Mouse (Mus musculus) MEL (cell line): Measurements from ENCODE around the gene Grik5. TPM values are rescaled to one million over a fixed set of nuclear protein-coding genes. Genes with fewer than 3 reads are reported as not detected.

Experiments used
- DNase-seq: peaks from one replicate; pipeline ENCODE4 v3.0.0; 2011; ENCODE audit warnings: low read depth, low spot score
- H3K27ac ChIP-seq: 2 replicates; pipeline ENCODE4 v1.5.1; 2012; ENCODE audit warnings: low read depth, mild to moderate bottlenecking, control low read depth, low read length, moderate library complexity; ENCODE audit not compliant: control insufficient read depth
- H3K27me3 ChIP-seq, 2 experiments: fragments of 150-350 bp in 1 of 2; sonication (generic) in 1 of 2; 2 replicates each; pipeline ENCODE4 v1.6.1; 2012; ENCODE audit warnings: low read length in 2 of 2, mild to moderate bottlenecking in 2 of 2, improper control_type of control experiment in 1 of 2, moderate library complexity in 1 of 2; ENCODE audit not compliant: insufficient read depth in 2 of 2, control insufficient read depth in 1 of 2
- H3K36me3 ChIP-seq, 2 experiments: 2 replicates each; pipeline ENCODE4 v1.6.1; 2012 to 2014; ENCODE audit warnings: low read length in 2 of 2, improper control_type of control experiment in 1 of 2, inconsistent platforms in 1 of 2, mild to moderate bottlenecking in 1 of 2; ENCODE audit not compliant: insufficient read depth in 2 of 2, control insufficient read depth in 1 of 2
- H3K4me1 ChIP-seq, 2 experiments: fragments of 150-350 bp in 1 of 2; sonication (generic) in 1 of 2; 2 replicates each; pipeline ENCODE4 v1.6.1; 2012; ENCODE audit warnings: low read length in 2 of 2, improper control_type of control experiment in 1 of 2, mild to moderate bottlenecking in 1 of 2; ENCODE audit not compliant: insufficient read depth in 2 of 2, control insufficient read depth in 1 of 2
- H3K4me3 ChIP-seq, 2 experiments: fragments of 150-350 bp in 1 of 2; sonication (generic) in 1 of 2; 2 replicates each; pipeline ENCODE4 v1.5.1; 2012; ENCODE audit warnings: low read depth in 2 of 2, low read length in 2 of 2, mild to moderate bottlenecking in 2 of 2, moderate library complexity in 2 of 2, control low read depth in 1 of 2, improper control_type of control experiment in 1 of 2; ENCODE audit not compliant: control insufficient read depth in 1 of 2, insufficient read depth in 1 of 2
- H3K79me2 ChIP-seq: 2 replicates; pipeline ENCODE4 v1.6.1; 2012; ENCODE audit warnings: mild to moderate bottlenecking, low read length, moderate library complexity; ENCODE audit not compliant: control insufficient read depth, poor library complexity, insufficient read depth
- H3K9ac ChIP-seq: 2 replicates; pipeline ENCODE4 v1.6.1; 2012; ENCODE audit warnings: low read depth, mild to moderate bottlenecking, control low read depth, low read length, moderate library complexity; ENCODE audit not compliant: control insufficient read depth, poor library complexity, severe bottlenecking
- H3K9me3 ChIP-seq: fragments of 150-350 bp; sonication (generic); replicated peaks from 2 replicates; pipeline ENCODE4 v1.6.1; 2012; ENCODE audit warnings: mild to moderate bottlenecking, low read length, improper control_type of control experiment, moderate library complexity; ENCODE audit not compliant: insufficient read depth
- BHLHE40 ChIP-seq: IDR thresholded peaks from 2 replicates; pipeline ENCODE4 v1.6.1; 2012; ENCODE audit warnings: low read depth, mild to moderate bottlenecking, inconsistent platforms, low read length, improper control_type of control experiment, borderline replicate concordance
- CHD1 ChIP-seq: IDR thresholded peaks from 2 replicates; pipeline ENCODE4 v1.6.1; 2012; ENCODE audit warnings: low read depth, mild to moderate bottlenecking, inconsistent platforms, low read length, improper control_type of control experiment
- CHD2 ChIP-seq: IDR thresholded peaks from 2 replicates; pipeline ENCODE4 v1.6.1; 2011; ENCODE audit warnings: low read length, improper control_type of control experiment
- CTCF ChIP-seq, 3 experiments: IDR thresholded peaks in 2 of 3; conservative IDR thresholded peaks in 1 of 3; 2 replicates each; pipeline ENCODE4 v1.5.1; 2011 to 2012; ENCODE audit warnings: low read length in 3 of 3, low read depth in 2 of 3, mild to moderate bottlenecking in 2 of 3, improper control_type of control experiment in 1 of 3, inconsistent platforms in 1 of 3, mixed read lengths in 1 of 3, moderate library complexity in 1 of 3; ENCODE audit not compliant: control insufficient read depth in 1 of 3, insufficient read depth in 1 of 3, poor library complexity in 1 of 3, severe bottlenecking in 1 of 3
- E2F4 ChIP-seq: IDR thresholded peaks from 2 replicates; pipeline ENCODE4 v1.6.1; 2011; ENCODE audit warnings: low read depth, low read length, improper control_type of control experiment, borderline replicate concordance
- ELF1 ChIP-seq: IDR thresholded peaks from 2 replicates; pipeline ENCODE4 v1.6.1; 2014; ENCODE audit warnings: low read depth, mild to moderate bottlenecking, inconsistent platforms, low read length, improper control_type of control experiment, moderate library complexity
- EP300 ChIP-seq, 2 experiments: IDR thresholded peaks; 2 replicates each; pipeline ENCODE4 v1.6.1; 2011; ENCODE audit warnings: improper control_type of control experiment in 2 of 2, low read length in 2 of 2, low read depth in 1 of 2, mild to moderate bottlenecking in 1 of 2
- ETS1 ChIP-seq: IDR thresholded peaks from 2 replicates; pipeline ENCODE4 v1.6.1; 2012; ENCODE audit warnings: low read depth, mild to moderate bottlenecking, inconsistent platforms, low read length, improper control_type of control experiment, moderate library complexity
- GABPA ChIP-seq: IDR thresholded peaks from 2 replicates; pipeline ENCODE4 v1.6.1; 2012; ENCODE audit warnings: low read depth, mild to moderate bottlenecking, inconsistent platforms, low read length, improper control_type of control experiment, moderate library complexity
- GATA1 ChIP-seq: IDR thresholded peaks from 2 replicates; pipeline ENCODE4 v1.6.1; 2011; ENCODE audit warnings: low read depth, low read length, improper control_type of control experiment
- HCFC1 ChIP-seq: IDR thresholded peaks from 2 replicates; pipeline ENCODE4 v1.6.1; 2012; ENCODE audit warnings: low read depth, mild to moderate bottlenecking, inconsistent platforms, low read length, improper control_type of control experiment, moderate library complexity
- JUND ChIP-seq: IDR thresholded peaks from 2 replicates; pipeline ENCODE4 v1.6.1; 2011; ENCODE audit warnings: low read depth, mild to moderate bottlenecking, improper control_type of control experiment, low read length
- KAT2A ChIP-seq: conservative IDR thresholded peaks from 2 replicates; pipeline ENCODE4 v1.6.1; 2012; ENCODE audit warnings: low read depth, low read length, improper control_type of control experiment, inconsistent platforms
- MAFK ChIP-seq: IDR thresholded peaks from 2 replicates; pipeline ENCODE4 v1.6.1; 2011; ENCODE audit warnings: low read depth, mild to moderate bottlenecking, low read length, improper control_type of control experiment, borderline replicate concordance
- MAX ChIP-seq: IDR thresholded peaks from 2 replicates; pipeline ENCODE4 v1.6.1; 2011; ENCODE audit warnings: low read length, improper control_type of control experiment
- MAZ ChIP-seq: IDR thresholded peaks from 2 replicates; pipeline ENCODE4 v1.6.1; 2012; ENCODE audit warnings: low read depth, mild to moderate bottlenecking, inconsistent platforms, low read length, improper control_type of control experiment
- MEF2A ChIP-seq: IDR thresholded peaks from 2 replicates; pipeline ENCODE4 v1.6.1; 2014; ENCODE audit warnings: low read depth, mild to moderate bottlenecking, inconsistent platforms, low read length, improper control_type of control experiment; ENCODE audit not compliant: poor library complexity, insufficient replicate concordance, severe bottlenecking; ENCODE audit errors: extremely low read depth
- MXI1 ChIP-seq: IDR thresholded peaks from 2 replicates; pipeline ENCODE4 v1.6.1; 2011; ENCODE audit warnings: mild to moderate bottlenecking, low read depth, low read length, improper control_type of control experiment
- MYB ChIP-seq: IDR thresholded peaks from 2 replicates; pipeline ENCODE4 v1.6.1; 2011; ENCODE audit warnings: mild to moderate bottlenecking, low read depth, low read length, improper control_type of control experiment
- MYC ChIP-seq: IDR thresholded peaks from 2 replicates; pipeline ENCODE4 v1.6.1; 2011; ENCODE audit warnings: low read depth, mild to moderate bottlenecking, low read length, improper control_type of control experiment, moderate library complexity
- NELFE ChIP-seq: IDR thresholded peaks from 2 replicates; pipeline ENCODE4 v1.6.1; 2011; ENCODE audit warnings: low read depth, low read length, improper control_type of control experiment
- NRF1 ChIP-seq: IDR thresholded peaks from 2 replicates; pipeline ENCODE4 v1.6.1; 2014; ENCODE audit warnings: low read depth, mild to moderate bottlenecking, inconsistent platforms, low read length, improper control_type of control experiment, moderate library complexity; ENCODE audit not compliant: poor library complexity, insufficient read depth, severe bottlenecking
- POLR2A ChIP-seq, 2 experiments: IDR thresholded peaks; 2 replicates each; pipeline ENCODE4 v1.6.1; 2011 to 2012; ENCODE audit warnings: low read length in 2 of 2, mild to moderate bottlenecking in 2 of 2, control low read depth in 1 of 2, improper control_type of control experiment in 1 of 2, low read depth in 1 of 2, moderate library complexity in 1 of 2; ENCODE audit not compliant: control insufficient read depth in 1 of 2, insufficient read depth in 1 of 2, poor library complexity in 1 of 2
- POLR2AphosphoS2 ChIP-seq: IDR thresholded peaks from 2 replicates; pipeline ENCODE4 v1.6.1; 2011; ENCODE audit warnings: low read length, improper control_type of control experiment
- POLR2AphosphoS5 ChIP-seq: IDR thresholded peaks from 2 replicates; pipeline ENCODE4 v1.6.1; 2012; ENCODE audit warnings: low read depth, borderline replicate concordance, mild to moderate bottlenecking, inconsistent platforms, low read length, moderate library complexity, mixed read lengths
- SIN3A ChIP-seq: IDR thresholded peaks from 2 replicates; pipeline ENCODE4 v1.6.1; 2012; ENCODE audit warnings: low read length, improper control_type of control experiment, inconsistent platforms
- SMC3 ChIP-seq: IDR thresholded peaks from 2 replicates; pipeline ENCODE4 v1.6.1; 2011; ENCODE audit warnings: low read depth, low read length, improper control_type of control experiment
- TAL1 ChIP-seq: IDR thresholded peaks from 2 replicates; pipeline ENCODE4 v1.6.1; 2012; ENCODE audit warnings: mild to moderate bottlenecking, inconsistent platforms, low read length, moderate library complexity, mixed read lengths
- TBP ChIP-seq: IDR thresholded peaks from 2 replicates; pipeline ENCODE4 v1.8.0; 2011; ENCODE audit warnings: low read depth, low read length, improper control_type of control experiment
- TCF12 ChIP-seq: IDR thresholded peaks from 2 replicates; pipeline ENCODE4 v1.6.1; 2014; ENCODE audit warnings: low read depth, mild to moderate bottlenecking, inconsistent platforms, low read length, improper control_type of control experiment, moderate library complexity
- UBTF ChIP-seq: IDR thresholded peaks from 2 replicates; pipeline ENCODE4 v1.6.1; 2012; ENCODE audit warnings: low read depth, mild to moderate bottlenecking, inconsistent platforms, low read length, improper control_type of control experiment, moderate library complexity, borderline replicate concordance; ENCODE audit not compliant: insufficient read depth
- USF2 ChIP-seq, 2 experiments: IDR thresholded peaks; 2 replicates each; pipeline ENCODE4 v1.6.1; 2011 to 2012; ENCODE audit warnings: improper control_type of control experiment in 2 of 2, low read length in 2 of 2, borderline replicate concordance in 1 of 2, inconsistent platforms in 1 of 2, low read depth in 1 of 2, mild to moderate bottlenecking in 1 of 2; ENCODE audit not compliant: insufficient read depth in 1 of 2
- ZKSCAN1 ChIP-seq: IDR thresholded peaks from 2 replicates; pipeline ENCODE4 v1.6.1; 2012; ENCODE audit warnings: low read depth, mild to moderate bottlenecking, inconsistent platforms, low read length, improper control_type of control experiment, moderate library complexity
- ZMIZ1 ChIP-seq: IDR thresholded peaks from 2 replicates; pipeline ENCODE4 v1.6.1; 2012; ENCODE audit warnings: low read depth, mild to moderate bottlenecking, inconsistent platforms, low read length, improper control_type of control experiment, moderate library complexity
- ZNF384 ChIP-seq: IDR thresholded peaks from 2 replicates; pipeline ENCODE4 v1.6.1; 2012; ENCODE audit warnings: low read depth, mild to moderate bottlenecking, inconsistent platforms, low read length, improper control_type of control experiment
- polyA plus RNA-seq, 2 experiments: library from polyadenylated mRNA; stranded (reverse) in 1 of 2; unstranded in 1 of 2; fragments of >175 nt in 1 of 2; fragments of >200 nt in 1 of 2; gene quantifications; 2 replicates each; pipeline versions ENCODE4 v1.2.1 to v1.2.4; 2012; ENCODE audit warnings: low replicate concordance in 2 of 2, low read depth in 1 of 2; ENCODE audit not compliant: insufficient read length in 2 of 2, insufficient read depth in 1 of 2, missing spikeins in 1 of 2
- total RNA-seq: library from RNA; depleted of rRNA; stranded (reverse); fragments of 300-350 nt; gene quantifications from 2 replicates; pipeline ENCODE4 v1.2.3, GENCODE M21; 2012

Grik5 gene
- total and polyA plus RNA-seq, 3 experiments = 3.5 to 22.0 TPM; not detected in 1

DNA sequence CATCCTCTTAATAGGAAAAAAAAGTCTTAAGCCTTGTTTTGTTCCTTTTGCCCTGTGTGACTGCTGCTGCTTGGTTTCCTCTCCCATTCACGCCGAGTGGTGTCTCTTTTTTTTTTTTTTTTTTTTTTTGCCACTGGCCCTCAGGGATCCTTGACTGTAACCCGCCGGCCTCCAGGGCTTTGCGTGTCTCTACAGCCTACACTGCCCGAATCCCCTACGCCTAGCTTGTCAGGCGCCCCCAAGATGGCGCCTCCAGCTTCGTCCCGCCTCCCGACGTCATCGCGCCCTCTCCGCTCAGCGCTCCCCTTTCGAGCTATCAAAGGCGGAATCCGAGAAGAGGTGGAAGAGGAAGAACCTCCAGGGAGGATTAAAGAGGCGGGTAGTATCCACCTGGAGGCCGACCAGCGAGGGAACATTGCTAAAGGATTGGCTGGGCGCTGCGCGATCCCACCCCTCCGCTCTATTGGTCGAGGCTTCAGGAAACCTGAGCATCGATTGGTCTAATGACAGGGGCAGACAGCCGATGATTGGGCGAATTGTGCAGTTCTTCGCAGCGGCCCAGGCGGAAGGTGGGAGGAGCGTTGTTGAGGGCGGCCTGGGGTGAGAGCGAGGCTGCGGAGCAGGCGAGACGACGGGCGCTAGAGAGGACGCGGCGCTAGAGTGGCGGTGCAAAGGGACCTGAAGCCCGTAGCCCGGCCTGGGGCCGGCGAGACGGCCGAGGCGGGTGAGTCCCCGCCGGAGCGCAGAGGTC, 4.7 kb upstream of the Grik5 start:
- Histone ChIP-seq H3K4me3 (peak overlapping the region; percentile 74 to 83), H3K27me3 (no peaks in the 10 kb centered on the region), H3K9ac (peak overlapping the region; percentile 94), H3K79me2 (peaks cover 40% of the 10 kb centered on the region), H3K36me3 (peaks cover 0 to 20% of the 10 kb centered on the region in 2 experiments; a peak in 2 of 4 replicates), H3K4me1 (peaks cover 9 to 37% of the 10 kb centered on the region in 2 experiments), H3K9me3 (no peaks in the 10 kb centered on the region), H3K27ac (peak overlapping the region; percentile 92)
- DNase-seq = peak; percentile 99
- TF ChIP-seq MXI1 = peak; percentile 61
- TF ChIP-seq TBP = peak; percentile 51
- TF ChIP-seq GATA1 = no peak
- no peak for TF ChIP-seq GABPA
- TF ChIP-seq KAT2A = peak; percentile 47; the same call in 1 of the 2 replicates
- no peak for TF ChIP-seq E2F4
- TF ChIP-seq MYB = no peak
- TF ChIP-seq MAZ = peak; percentile 81
- TF ChIP-seq MEF2A = no peak
- TF ChIP-seq CTCF (IDR thresholded peaks at IDR 0.05 in 2 of 3, conservative IDR thresholded peaks at IDR 0.05 in 1 of 3; ENCODE audit: control insufficient read depth in 1 of 3, insufficient read depth in 1 of 3, low read depth in 2 of 3, low read length in 3 of 3, poor library complexity in 1 of 3, severe bottlenecking in 1 of 3) = no peak
- TF ChIP-seq EP300 (IDR thresholded peaks at IDR 0.05; ENCODE audit: low read depth in 1 of 2, low read length in 2 of 2) = 0 out of 4 replicates have a peak, but pooled peaks of 1 of the 2 experiments have one; percentile 10
- peak; percentile 39; the same call in 1 of the 2 replicates for TF ChIP-seq NRF1
- TF ChIP-seq CHD1 = no peak; the same call in 1 of the 2 replicates
- 0 out of 2 replicates have a peak, but pooled peaks have one; percentile 21 for TF ChIP-seq MYC
- 0 out of 2 replicates have a peak, but pooled peaks have one; percentile 36 for TF ChIP-seq ETS1
- peak; percentile 81 for TF ChIP-seq HCFC1
- TF ChIP-seq USF2 (IDR thresholded peaks at IDR 0.05; ENCODE audit: borderline replicate concordance in 1 of 2, insufficient read depth in 1 of 2, low read depth in 1 of 2, low read length in 2 of 2) = no peak
- no peak for TF ChIP-seq POLR2AphosphoS5
- TF ChIP-seq CHD2 = peak; percentile 77
- TF ChIP-seq ELF1 = peak; percentile 65
- TF ChIP-seq POLR2AphosphoS2 = peak; percentile 87
- 0 out of 2 replicates have a peak, but pooled peaks have one; percentile 79 for TF ChIP-seq UBTF
- no peak for TF ChIP-seq SMC3
- peak; percentile 81 for TF ChIP-seq NELFE
- TF ChIP-seq MAX = peak; percentile 37; the same call in 1 of the 2 replicates
- TF ChIP-seq TCF12 = peak; percentile 54
- TF ChIP-seq TAL1 = no peak
- TF ChIP-seq ZNF384 = peak; percentile 62
- TF ChIP-seq JUND = no peak
- TF ChIP-seq MAFK = no peak
- peak; percentile 86 for TF ChIP-seq ZMIZ1
- TF ChIP-seq ZKSCAN1 = no peak
- peak; percentile 58 for TF ChIP-seq SIN3A
- TF ChIP-seq BHLHE40 = no peak
- peak in 1 of 2 experiments; percentile 88; a peak in 3 of 4 replicates for TF ChIP-seq POLR2A (IDR thresholded peaks at IDR 0.05; ENCODE audit: control insufficient read depth in 1 of 2, insufficient read depth in 1 of 2, low read depth in 1 of 2, low read length in 2 of 2, poor library complexity in 1 of 2)
